Mouse (Mus musculus) heart, embryonic 10.5 days (tissue): ENCODE measurements around the gene Ppp2r3a. TPM values are rescaled to one million over a fixed set of nuclear protein-coding genes. Genes with fewer than 3 reads are reported as not detected.

Experiments used
- DNase-seq: peaks from one replicate; pipeline ENCODE4 v3.0.0-alpha.2; 2017; ENCODE audit warnings: low spot score
- H3K27ac ChIP-seq: fragments of 300-500 bp; sonication (generic); 2 replicates; pipeline ENCODE4 v1.5.1; 2016; ENCODE audit warnings: mild to moderate bottlenecking
- H3K27me3 ChIP-seq: fragments of 300-500 bp; sonication (generic); 2 replicates; pipeline ENCODE4 v1.6.1; 2016; ENCODE audit warnings: mild to moderate bottlenecking; ENCODE audit not compliant: poor library complexity, insufficient read depth, severe bottlenecking
- H3K36me3 ChIP-seq: fragments of 300-500 bp; sonication (generic); 2 replicates; pipeline ENCODE4 v1.6.1; 2016; ENCODE audit warnings: mild to moderate bottlenecking, moderate library complexity
- H3K4me1 ChIP-seq: fragments of 300-500 bp; sonication (generic); 2 replicates; pipeline ENCODE4 v1.6.1; 2016; ENCODE audit warnings: mild to moderate bottlenecking
- H3K4me3 ChIP-seq: fragments of 300-500 bp; sonication (generic); 2 replicates; pipeline ENCODE4 v1.5.1; 2016; ENCODE audit warnings: mild to moderate bottlenecking, moderate library complexity
- H3K9me3 ChIP-seq: fragments of 300-500 bp; sonication (generic); 2 replicates; pipeline ENCODE4 v1.6.1; 2016; ENCODE audit warnings: mild to moderate bottlenecking, moderate library complexity
- WGBS: fragments of 180-500 bp; shearing (Covaris S2); methylation state at CpG from one replicate; pipeline ENCODE4 v1.1.7; 2016; 5-methylcytosine and 5-hydroxymethylcytosine counted together
- polyA plus RNA-seq: library from polyadenylated mRNA; unstranded; fragments of >200 nt; fragmentation: Nextera tagmentation; extraction: Ambion mirVana; gene quantifications from 2 replicates; pipeline ENCODE4 v1.2.1, GENCODE M21; 2016

Gene Ppp2r3a
- polyA plus RNA-seq = 37.5 and 64.0 TPM in 2 replicates

DNA sequence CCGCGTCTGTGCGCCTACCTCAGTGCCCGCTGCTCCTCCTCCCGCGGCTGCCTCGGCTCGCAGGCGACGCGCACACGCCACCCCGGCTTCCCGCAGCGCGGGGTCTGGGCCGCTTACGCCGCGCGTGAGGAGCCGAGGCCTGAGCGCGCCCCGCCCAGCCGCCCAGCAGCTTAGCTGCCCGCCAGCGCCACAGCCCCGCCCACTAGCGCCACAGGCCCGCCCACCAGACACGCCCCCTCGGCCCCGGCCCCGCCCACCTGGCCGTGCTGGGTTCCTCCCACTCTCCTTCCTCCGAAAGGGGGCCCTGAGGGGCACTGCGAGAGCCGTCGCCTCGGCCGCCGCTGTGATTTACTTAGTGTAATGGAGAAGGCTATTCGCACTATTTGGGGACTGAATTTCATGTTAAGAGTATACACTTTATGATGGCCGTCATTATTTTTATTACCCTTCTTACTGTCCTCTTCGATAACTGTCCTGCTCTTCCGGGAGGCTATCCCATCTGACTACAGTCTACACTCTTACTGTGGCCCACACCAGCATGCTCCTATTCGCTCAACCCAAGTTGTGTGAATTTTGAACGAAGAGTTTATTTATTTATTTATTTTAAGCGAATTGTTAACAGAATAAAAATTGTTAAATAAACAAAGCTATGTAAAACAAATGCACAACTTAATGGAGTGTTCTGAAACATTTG is at the start of gene Ppp2r3a:
TSS of gene Ppp2r3a (minus strand) at position 152 of the 694 bp plus-strand sequence.
- Histone ChIP-seq H3K27me3 (no peaks in the 10 kb centered on the region), H3K27ac (peak within 1 kb of the TSS; percentile 98), H3K4me3 (peak within 1 kb of the TSS; percentile 86), H3K9me3 (no peaks in the 10 kb centered on the region), H3K4me1 (peaks cover 20% of the 10 kb centered on the region), H3K36me3 (no peaks in the 10 kb centered on the region)
- WGBS = under 1% methylated on average over 48 of the region's 50 CpGs
- peak; percentile 97 for DNase-seq

DNA sequence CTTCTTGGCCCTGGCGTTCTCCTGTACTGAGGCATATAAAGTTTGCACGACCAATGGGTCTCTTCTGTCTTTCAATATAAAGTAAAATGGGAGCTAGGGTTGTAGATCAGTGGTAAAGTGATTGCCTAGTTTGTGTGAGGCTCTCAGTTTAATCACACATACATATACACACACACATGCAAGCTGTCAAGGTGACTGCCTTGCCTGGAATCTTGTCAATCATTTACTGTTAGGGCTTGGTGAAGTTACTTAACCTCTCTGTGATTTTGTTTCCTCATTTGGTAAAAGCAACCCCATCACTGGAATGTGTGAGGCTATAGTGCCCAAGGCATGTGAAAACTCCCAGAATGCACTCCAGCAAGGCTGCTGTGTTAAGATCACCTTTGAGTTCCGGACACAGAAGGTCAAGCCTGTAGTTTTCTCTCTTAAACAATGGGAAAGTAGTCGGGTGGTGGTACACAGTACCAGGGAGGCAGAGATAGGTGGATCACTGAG is 48.9 kb upstream of the Ppp2r3a start:
- Histone ChIP-seq H3K9me3 (no peaks in the 10 kb centered on the region), H3K4me1 (no peaks in the 10 kb centered on the region), H3K36me3 (no peaks in the 10 kb centered on the region), H3K27me3 (no peaks in the 10 kb centered on the region), H3K27ac (no peak overlapping the region), H3K4me3 (no peak overlapping the region)
- WGBS = 81% methylated on average over 4 of the region's 4 CpGs
- no peak for DNase-seq

DNA sequence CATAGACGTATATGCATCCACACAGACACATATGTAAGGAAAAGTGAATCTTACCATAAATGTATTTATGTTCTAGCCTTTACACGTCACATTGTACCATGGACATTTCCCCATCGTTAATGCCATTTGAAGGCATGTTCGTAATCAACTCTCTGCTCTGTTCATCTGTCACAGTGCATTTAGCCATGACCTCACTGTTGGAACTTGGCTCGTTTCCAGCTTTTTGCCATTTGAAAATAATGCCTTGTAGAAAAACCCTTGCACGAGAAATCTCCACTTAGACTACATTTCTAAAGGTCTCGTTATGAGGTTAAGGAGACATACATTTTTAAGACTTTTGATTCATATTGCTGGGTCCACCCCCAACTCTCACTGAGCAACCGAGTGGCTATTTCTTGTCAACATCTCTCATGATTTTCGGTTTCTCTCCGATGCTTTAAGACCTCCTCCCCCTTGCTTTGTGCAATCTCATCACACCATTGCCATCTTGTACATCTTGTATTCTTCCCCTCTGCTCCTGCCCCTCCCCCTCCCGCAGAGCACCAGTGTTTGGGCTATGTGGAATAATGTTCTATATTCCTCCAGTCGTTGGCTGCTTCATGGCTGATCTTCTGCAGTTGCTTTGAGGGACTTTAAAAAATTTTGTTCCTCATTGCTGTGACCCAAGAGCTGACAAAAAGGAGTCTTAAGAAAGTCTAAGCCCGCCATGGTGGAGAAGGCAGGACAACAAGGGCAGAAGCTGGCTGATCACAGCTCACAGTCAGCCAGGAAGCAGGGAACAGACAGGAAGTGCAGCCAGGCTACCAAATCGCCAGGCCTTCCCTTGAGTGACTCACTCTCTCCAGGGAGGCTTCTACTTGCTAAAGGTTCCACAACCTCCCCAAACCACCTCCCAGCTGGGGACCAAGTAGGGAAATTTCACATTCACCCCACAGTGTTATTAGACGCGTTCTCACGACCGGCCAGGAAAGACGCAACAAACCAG is 40.4 kb upstream of the Ppp2r3a start:
- DNase-seq = peak; percentile 67
- 83% methylated on average over 19 of the region's 19 CpGs for WGBS

DNA sequence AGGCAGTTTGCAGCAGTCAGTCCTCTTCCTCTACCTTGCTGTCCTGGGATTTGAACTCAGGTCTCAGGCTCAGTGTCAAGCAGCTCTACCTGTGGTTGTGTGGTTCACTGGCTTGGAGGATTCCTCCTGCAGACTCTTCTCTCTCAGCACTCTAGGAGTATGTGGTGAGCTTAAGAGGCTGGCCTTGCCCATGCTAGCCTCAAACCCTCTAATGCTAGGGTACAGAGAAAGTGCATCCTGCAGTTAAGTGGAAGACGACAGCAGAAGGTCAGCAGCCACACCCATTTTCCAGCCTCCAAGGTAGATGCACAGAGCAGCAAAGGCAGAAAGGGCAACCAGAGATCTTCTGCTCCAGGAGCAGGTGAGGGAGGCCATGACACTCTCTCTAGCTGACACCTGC is 39.3 kb upstream of the Ppp2r3a start:
- DNase-seq = peak; percentile 59
- 61% methylated on average over 1 of the region's 1 CpGs for WGBS
- no peak overlapping the region for H3K27ac ChIP-seq
- 0 out of 2 replicates have a peak, but pooled peaks cover 4% of the 10 kb centered on the region for H3K9me3 ChIP-seq
- no peaks in the 10 kb centered on the region for H3K36me3 ChIP-seq
- H3K27me3 ChIP-seq = no peaks in the 10 kb centered on the region
- H3K4me1 ChIP-seq = no peaks in the 10 kb centered on the region
- H3K4me3 ChIP-seq = no peak overlapping the region

More for the DNA sequence above, 40.4 kb upstream of the Ppp2r3a start:
- no peaks in the 10 kb centered on the region for H3K36me3 ChIP-seq
- H3K27me3 ChIP-seq = no peaks in the 10 kb centered on the region
- H3K27ac ChIP-seq = no peak overlapping the region
- H3K4me3 ChIP-seq = no peak overlapping the region
- H3K4me1 ChIP-seq = no peaks in the 10 kb centered on the region
- 0 out of 2 replicates have a peak, but pooled peaks cover 4% of the 10 kb centered on the region for H3K9me3 ChIP-seq

DNA sequence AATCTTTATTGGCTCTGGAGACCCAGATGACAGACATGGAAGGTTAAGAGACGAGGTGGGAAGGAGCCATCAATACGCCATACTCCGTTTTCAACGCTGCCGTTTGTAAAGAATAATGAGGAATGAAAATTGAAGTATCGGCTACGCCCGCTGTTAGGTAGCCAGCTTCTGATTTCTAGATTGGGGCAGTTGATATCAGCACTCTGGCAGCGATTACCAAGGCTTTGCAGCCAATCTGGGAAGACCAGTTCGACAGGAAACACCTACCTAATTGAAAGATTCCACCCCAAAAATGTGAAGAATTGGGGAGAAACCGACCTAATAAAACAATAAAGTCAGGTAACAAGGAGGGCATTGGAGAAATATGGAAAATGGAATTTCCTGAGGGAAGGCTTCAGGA is 38.2 kb upstream of the Ppp2r3a start:
- DNase-seq = peak; percentile 52
- no peaks in the 10 kb centered on the region for H3K4me1 ChIP-seq
- H3K4me3 ChIP-seq = no peak overlapping the region
- no peaks in the 10 kb centered on the region for H3K36me3 ChIP-seq
- WGBS = 78% methylated on average over 11 of the region's 11 CpGs
- H3K9me3 ChIP-seq = 0 out of 2 replicates have a peak, but pooled peaks cover 4% of the 10 kb centered on the region
- no peaks in the 10 kb centered on the region for H3K27me3 ChIP-seq
- H3K27ac ChIP-seq = no peak overlapping the region

DNA sequence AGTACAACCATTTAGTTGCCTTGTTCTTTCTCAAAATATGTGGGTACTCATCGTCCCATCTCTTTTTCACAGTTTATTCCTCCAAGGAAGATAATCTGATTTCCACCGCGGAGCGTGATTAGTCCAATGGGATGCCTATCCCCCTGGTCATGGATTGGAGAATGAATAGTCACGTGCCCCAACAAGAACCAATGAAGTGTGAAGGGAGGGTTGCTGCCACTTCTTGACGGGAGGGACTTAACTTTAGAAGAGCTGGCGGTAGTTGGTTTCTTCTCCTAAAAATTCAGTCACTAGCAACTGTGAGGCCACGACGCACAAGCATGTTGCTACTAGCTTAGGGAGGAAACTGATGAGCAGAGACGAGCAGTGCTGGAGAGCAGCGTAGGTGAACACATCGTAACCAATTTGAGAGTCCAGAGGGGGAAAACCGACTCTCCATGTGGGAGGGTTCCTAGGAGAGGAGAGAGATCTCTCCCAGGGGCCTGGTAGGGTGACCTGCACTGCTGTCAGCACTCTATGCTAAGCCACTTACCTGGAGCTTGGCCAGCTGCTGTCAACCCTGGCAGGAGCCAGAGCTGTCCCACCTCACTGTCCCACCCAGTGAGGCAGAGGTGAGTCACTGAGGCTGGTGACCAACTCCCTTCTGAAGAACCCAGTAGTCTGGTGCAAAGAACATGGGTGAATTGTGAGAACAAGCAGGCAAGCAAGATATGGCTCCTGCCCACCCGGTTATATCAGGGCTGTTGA is 37.5 kb upstream of the Ppp2r3a start:
- Histone ChIP-seq H3K27me3 (no peaks in the 10 kb centered on the region), H3K4me3 (no peak overlapping the region), H3K36me3 (no peaks in the 10 kb centered on the region), H3K9me3 (0 out of 2 replicates have a peak, but pooled peaks cover 4% of the 10 kb centered on the region), H3K4me1 (no peaks in the 10 kb centered on the region), H3K27ac (no peak overlapping the region)
- WGBS = 87% methylated on average over 14 of the region's 14 CpGs
- DNase-seq = peak; percentile 59

DNA sequence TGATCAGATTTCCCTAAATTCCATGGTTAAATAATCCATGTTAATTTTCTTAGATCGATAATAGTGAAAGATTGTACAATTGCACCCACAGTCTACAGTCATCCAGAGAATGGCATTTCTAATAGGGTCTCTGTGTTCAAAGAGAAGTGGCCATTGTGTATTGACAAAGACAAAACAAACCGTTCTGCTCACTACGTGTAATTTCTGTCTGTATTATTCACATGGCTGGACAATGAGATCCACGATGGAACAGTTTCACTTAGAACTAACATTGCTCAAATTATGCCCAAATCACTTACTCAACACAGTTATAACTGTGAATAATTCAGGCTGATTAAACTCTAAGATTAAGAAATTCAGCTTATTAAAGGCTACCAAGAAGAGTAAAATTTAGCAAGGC is 35.2 kb upstream of the Ppp2r3a start:
- no peaks in the 10 kb centered on the region for H3K27me3 ChIP-seq
- DNase-seq = no peak
- H3K9me3 ChIP-seq = no peaks in the 10 kb centered on the region
- no peaks in the 10 kb centered on the region for H3K4me1 ChIP-seq
- H3K36me3 ChIP-seq = no peaks in the 10 kb centered on the region
- H3K4me3 ChIP-seq = no peak overlapping the region
- 85% methylated on average over 4 of the region's 4 CpGs for WGBS
- H3K27ac ChIP-seq = no peak overlapping the region

DNA sequence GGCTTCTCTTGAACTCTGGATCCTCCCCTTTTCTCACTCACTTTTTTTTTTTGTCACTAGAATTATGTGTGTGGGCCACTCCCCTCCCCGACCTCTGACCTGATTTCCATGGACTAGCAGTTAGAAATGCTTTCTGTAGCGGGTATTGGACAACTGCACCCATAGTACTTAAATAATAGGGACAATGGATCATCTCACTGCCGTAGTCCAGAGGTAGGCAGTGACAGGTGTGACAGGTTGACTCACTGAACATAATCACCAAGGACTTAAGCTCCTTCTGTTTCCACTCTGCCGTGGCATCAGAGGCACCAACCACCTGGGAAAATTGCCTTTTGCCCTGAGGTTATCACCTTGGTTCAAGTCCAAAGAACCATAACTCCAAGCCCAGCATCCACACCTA is 32.5 kb upstream of the Ppp2r3a start:
- Histone ChIP-seq H3K9me3 (no peaks in the 10 kb centered on the region), H3K4me3 (no peak overlapping the region), H3K27me3 (no peaks in the 10 kb centered on the region), H3K4me1 (no peaks in the 10 kb centered on the region), H3K27ac (no peak overlapping the region), H3K36me3 (no peaks in the 10 kb centered on the region)
- WGBS = 72% methylated on average over 4 of the region's 4 CpGs
- DNase-seq = peak; percentile 24

DNA sequence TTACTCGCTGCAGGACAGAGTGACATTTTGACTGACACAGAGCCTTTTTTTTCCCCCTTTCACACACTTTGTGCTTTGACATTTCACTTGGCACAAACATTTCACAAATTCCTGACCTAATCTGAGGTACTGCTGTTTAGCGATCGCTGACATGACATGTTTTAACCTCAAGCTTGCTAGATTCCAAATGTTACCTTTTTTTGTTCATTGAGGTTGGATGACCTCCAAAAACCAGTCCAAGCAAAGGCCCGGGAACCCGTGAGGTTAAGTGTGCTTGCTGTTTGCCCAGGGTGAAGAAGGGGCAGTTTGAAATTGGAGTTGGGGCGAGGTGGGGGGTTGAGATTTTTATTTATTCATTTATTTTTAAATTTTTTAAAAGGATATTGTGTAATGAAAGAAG is 31.1 kb upstream of the Ppp2r3a start:
- no peaks in the 10 kb centered on the region for H3K36me3 ChIP-seq
- no peaks in the 10 kb centered on the region for H3K4me1 ChIP-seq
- no peaks in the 10 kb centered on the region for H3K27me3 ChIP-seq
- H3K9me3 ChIP-seq = no peaks in the 10 kb centered on the region
- H3K27ac ChIP-seq = no peak overlapping the region
- WGBS = 71% methylated on average over 6 of the region's 6 CpGs
- H3K4me3 ChIP-seq = no peak overlapping the region
- DNase-seq = peak; percentile 66

DNA sequence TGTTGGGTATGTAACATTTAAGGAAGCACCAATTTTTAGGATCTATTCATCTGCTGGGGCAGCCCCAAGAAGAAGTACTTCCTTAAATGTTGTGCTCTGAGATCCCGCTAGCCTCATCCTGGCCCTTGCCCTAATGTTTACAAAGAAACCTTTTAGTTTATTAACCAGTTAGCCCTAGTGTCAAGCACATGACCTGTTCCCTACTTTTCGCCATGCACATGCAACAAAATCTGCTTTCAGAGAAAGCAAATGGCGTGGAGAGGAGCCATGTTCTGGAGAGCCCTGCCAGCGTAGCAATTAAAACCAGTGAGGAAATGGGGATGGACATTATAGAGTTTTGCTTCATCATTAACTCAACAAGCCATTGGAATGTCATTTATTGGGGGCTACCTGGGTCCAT is 30.3 kb upstream of the Ppp2r3a start:
- Histone ChIP-seq H3K4me1 (no peaks in the 10 kb centered on the region), H3K4me3 (no peak overlapping the region), H3K27ac (no peak overlapping the region), H3K36me3 (no peaks in the 10 kb centered on the region), H3K9me3 (no peaks in the 10 kb centered on the region), H3K27me3 (no peaks in the 10 kb centered on the region)
- DNase-seq = peak; percentile 57
- 86% methylated on average over 4 of the region's 4 CpGs for WGBS

DNA sequence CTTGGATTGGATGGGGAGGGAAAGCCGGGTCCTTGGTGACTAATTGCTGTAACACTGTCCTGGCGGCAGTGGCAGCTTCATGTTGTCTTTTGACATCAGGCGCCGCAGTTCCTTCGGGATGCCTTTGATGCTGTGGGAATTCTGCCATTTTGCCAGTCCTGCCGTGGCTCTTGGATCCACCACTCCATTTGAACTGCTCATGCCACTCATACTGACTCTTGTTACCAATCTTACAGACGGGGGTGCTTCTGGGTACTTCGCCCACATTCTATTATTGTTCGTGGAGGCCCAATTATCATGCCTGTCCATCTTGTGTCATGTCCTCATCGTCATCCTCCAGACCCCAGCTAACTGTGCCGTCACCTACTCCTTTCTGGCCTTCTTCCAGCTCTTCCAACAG is 29.7 kb upstream of the Ppp2r3a start:
- H3K4me1 ChIP-seq = no peaks in the 10 kb centered on the region
- no peaks in the 10 kb centered on the region for H3K36me3 ChIP-seq
- H3K4me3 ChIP-seq = no peak overlapping the region
- peak; percentile 67 for DNase-seq
- H3K27ac ChIP-seq = no peak overlapping the region
- no peaks in the 10 kb centered on the region for H3K9me3 ChIP-seq
- H3K27me3 ChIP-seq = no peaks in the 10 kb centered on the region
- 87% methylated on average over 11 of the region's 11 CpGs for WGBS

DNA sequence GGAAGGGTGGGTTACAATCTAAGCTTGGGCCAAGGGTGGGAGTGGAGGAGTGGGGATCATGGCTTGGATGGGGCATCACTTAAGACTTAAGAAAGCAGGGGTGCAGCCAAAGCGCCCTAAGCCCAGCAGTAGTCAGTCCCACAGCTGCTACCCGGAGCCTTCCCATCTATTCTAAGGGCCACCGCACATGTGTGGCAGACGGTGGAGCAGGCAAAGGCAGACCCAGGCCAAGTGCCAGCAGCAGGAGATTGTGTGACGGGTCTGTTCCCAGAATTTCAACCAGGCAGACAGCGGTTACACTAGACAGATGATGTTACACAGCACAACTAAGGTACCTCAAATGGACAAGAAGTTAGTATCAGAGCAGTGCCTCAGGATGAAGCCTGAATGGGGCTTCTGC is 29.3 kb upstream of the Ppp2r3a start:
- WGBS = 89% methylated on average over 6 of the region's 6 CpGs

More for the DNA sequence above, 29.3 kb upstream of the Ppp2r3a start:
- DNase-seq = no peak
- no peaks in the 10 kb centered on the region for H3K36me3 ChIP-seq
- H3K27me3 ChIP-seq = no peaks in the 10 kb centered on the region
- no peaks in the 10 kb centered on the region for H3K4me1 ChIP-seq
- H3K9me3 ChIP-seq = no peaks in the 10 kb centered on the region
- H3K4me3 ChIP-seq = no peak overlapping the region
- no peak overlapping the region for H3K27ac ChIP-seq
